Mouse (Mus musculus) forebrain, postnatal 0 days (tissue): ENCODE measurements around the gene Stk32c. TPM values are rescaled to one million over a fixed set of nuclear protein-coding genes. Genes with fewer than 3 reads are reported as not detected.

Source experiments
- ATAC-seq: fragments of 200-750 bp; cut with Nextera tagmentation; 2 replicates; pipeline ENCODE4 v1.8.0; 2017; ENCODE audit warnings: mild to moderate bottlenecking, moderate library complexity
- DNase-seq: peaks from one replicate; pipeline ENCODE4 v3.0.0-alpha.2; 2015
- H3K27ac ChIP-seq: fragments of 300-500 bp; sonication (generic); 2 replicates; pipeline ENCODE4 v1.5.1; 2014; ENCODE audit warnings: low read depth, mild to moderate bottlenecking, antibody characterized with exemption, low read length, moderate library complexity, mixed read lengths
- H3K27me3 ChIP-seq: fragments of 300-500 bp; sonication (generic); 2 replicates; pipeline ENCODE4 v1.6.1; 2014; ENCODE audit warnings: mild to moderate bottlenecking, low read length, mixed read lengths; ENCODE audit not compliant: insufficient read depth
- H3K36me3 ChIP-seq: fragments of 300-500 bp; sonication (generic); 2 replicates; pipeline ENCODE4 v1.6.1; 2014; ENCODE audit warnings: mild to moderate bottlenecking, moderate library complexity; ENCODE audit not compliant: insufficient read depth
- H3K4me1 ChIP-seq: fragments of 300-500 bp; sonication (generic); 2 replicates; pipeline ENCODE4 v1.6.1; 2014; ENCODE audit warnings: antibody characterized with exemption; ENCODE audit not compliant: insufficient read depth
- H3K4me2 ChIP-seq: fragments of 300-500 bp; sonication (generic); 2 replicates; pipeline ENCODE4 v1.6.1; 2014; ENCODE audit warnings: low read depth, mild to moderate bottlenecking, moderate library complexity
- H3K4me3 ChIP-seq: fragments of 300-500 bp; sonication (generic); 2 replicates; pipeline ENCODE4 v1.5.1; 2014; ENCODE audit warnings: low read depth, low read length, mixed read lengths
- H3K9ac ChIP-seq: fragments of 300-500 bp; sonication (generic); 2 replicates; pipeline ENCODE4 v1.6.1; 2014; ENCODE audit warnings: mild to moderate bottlenecking
- H3K9me3 ChIP-seq: fragments of 300-500 bp; sonication (generic); 2 replicates; pipeline ENCODE4 v1.6.1; 2016; ENCODE audit warnings: low read length
- CTCF ChIP-seq: sonication (generic); IDR thresholded peaks from 2 replicates; pipeline ENCODE4 v1.5.1; 2016; ENCODE audit warnings: antibody characterized with exemption, control low read depth, low read depth
- WGBS: fragments of 180-500 bp; shearing (Covaris S2); extraction: QIAGEN DNeasy Blood & Tissue Kit; methylation state at CpG from one replicate; pipeline ENCODE4 v1.1.7; 2014; 5-methylcytosine and 5-hydroxymethylcytosine counted together
- polyA plus RNA-seq: library from polyadenylated mRNA; unstranded; fragments of >200 nt; fragmentation: Nextera tagmentation; extraction: Ambion mirVana; gene quantifications from 2 replicates; pipeline ENCODE4 v1.2.1, GENCODE M21; 2015
- total RNA-seq: library from RNA; depleted of rRNA; stranded (reverse); fragments of >200 nt; gene quantifications from 2 replicates; pipeline ENCODE4 v1.2.3, GENCODE M21; 2014

Gene Stk32c
- total and polyA plus RNA-seq, 2 experiments from 2014 or later: 2.8 to 30.7 TPM

DNA sequence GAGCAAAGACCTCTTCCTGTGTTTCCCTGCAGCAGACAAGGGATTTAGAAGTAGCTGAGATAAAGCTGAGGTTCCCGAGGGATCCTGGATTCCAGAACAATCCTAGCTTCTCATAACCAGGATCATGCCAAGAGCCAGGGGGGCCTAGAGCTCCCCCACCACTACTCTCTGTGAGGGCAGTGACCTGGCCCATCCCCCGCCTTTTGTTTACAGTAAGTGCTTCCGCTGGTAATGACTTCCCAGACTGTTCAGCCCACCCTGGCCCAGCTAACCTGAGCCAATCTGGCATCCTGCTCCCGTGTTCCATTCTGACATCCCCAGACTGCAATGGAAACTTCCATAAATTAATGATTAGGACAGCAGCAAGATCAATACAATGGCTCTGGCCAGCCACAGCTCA, 65.7 kb downstream of the Stk32c start:
- no peak overlapping the region for H3K27ac ChIP-seq
- DNase-seq: no peak
- no peaks in the 10 kb centered on the region for H3K27me3 ChIP-seq
- H3K4me2 ChIP-seq: no peak overlapping the region
- peaks cover 18% of the 10 kb centered on the region for H3K4me1 ChIP-seq
- H3K9me3 ChIP-seq: no peaks in the 10 kb centered on the region
- ATAC-seq: no peak
- WGBS: 36% methylated on average over 4 of the region's 4 CpGs
- no peak for TF ChIP-seq CTCF
- no peaks in the 10 kb centered on the region for H3K36me3 ChIP-seq
- no peak overlapping the region for H3K4me3 ChIP-seq
- no peak overlapping the region for H3K9ac ChIP-seq

DNA sequence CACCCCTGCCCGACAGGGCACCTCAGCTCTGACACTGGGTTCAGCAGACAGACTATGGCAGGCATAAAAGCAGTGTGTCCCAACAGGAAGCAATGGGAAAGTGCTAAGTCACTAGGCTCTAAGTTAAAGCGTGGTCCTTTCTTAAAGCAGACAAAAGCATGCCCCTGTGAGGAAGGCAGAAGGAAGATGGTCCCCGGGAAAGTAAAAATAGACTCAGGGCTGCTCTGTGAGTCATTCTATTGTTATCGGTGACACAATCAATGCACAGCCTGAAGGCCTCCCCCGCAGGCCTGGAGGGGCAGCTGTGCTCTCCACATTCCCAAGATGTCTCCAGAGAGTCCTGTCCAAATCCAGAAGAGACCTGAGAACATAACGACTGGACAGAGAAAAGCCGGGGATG, 67.2 kb downstream of the Stk32c start:
- Histone ChIP-seq H3K4me1 (peaks cover 12% of the 10 kb centered on the region), H3K36me3 (no peaks in the 10 kb centered on the region), H3K27me3 (no peaks in the 10 kb centered on the region), H3K4me3 (no peak overlapping the region), H3K4me2 (no peak overlapping the region), H3K27ac (no peak overlapping the region), H3K9me3 (no peaks in the 10 kb centered on the region), H3K9ac (no peak overlapping the region)
- ATAC-seq (no peak), DNase-seq (no peak)
- 32% methylated on average over 7 of the region's 7 CpGs for WGBS
- no peak for TF ChIP-seq CTCF

DNA sequence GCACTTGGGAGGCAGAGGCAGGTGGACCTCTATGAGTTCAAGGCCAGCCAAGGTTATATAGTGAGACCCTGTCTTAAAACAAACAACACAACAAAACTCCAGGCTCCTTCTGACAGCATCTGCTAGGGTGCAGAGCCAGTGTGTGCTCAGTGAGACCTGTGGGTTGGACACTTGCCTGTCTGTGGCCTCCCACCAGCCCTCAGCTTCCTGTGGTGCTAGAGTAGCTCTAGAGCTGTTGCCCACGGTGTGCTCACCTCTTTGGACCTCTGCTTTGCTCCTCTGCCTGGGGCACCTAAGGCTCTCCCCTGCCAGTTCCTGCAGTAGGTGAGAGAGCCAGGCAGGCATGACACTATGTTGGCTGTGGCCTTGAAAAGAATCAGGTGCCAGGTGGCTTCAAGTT, 69.3 kb downstream of the Stk32c start:
- no peak overlapping the region for H3K4me2 ChIP-seq
- peaks cover 6% of the 10 kb centered on the region for H3K4me1 ChIP-seq
- no peak for ATAC-seq
- DNase-seq: no peak
- no peak overlapping the region for H3K9ac ChIP-seq
- H3K4me3 ChIP-seq: no peak overlapping the region
- no peaks in the 10 kb centered on the region for H3K27me3 ChIP-seq
- TF ChIP-seq CTCF: no peak
- no peak overlapping the region for H3K27ac ChIP-seq
- 50% methylated on average over 1 of the region's 1 CpGs for WGBS
- H3K9me3 ChIP-seq: no peaks in the 10 kb centered on the region
- H3K36me3 ChIP-seq: no peaks in the 10 kb centered on the region

DNA sequence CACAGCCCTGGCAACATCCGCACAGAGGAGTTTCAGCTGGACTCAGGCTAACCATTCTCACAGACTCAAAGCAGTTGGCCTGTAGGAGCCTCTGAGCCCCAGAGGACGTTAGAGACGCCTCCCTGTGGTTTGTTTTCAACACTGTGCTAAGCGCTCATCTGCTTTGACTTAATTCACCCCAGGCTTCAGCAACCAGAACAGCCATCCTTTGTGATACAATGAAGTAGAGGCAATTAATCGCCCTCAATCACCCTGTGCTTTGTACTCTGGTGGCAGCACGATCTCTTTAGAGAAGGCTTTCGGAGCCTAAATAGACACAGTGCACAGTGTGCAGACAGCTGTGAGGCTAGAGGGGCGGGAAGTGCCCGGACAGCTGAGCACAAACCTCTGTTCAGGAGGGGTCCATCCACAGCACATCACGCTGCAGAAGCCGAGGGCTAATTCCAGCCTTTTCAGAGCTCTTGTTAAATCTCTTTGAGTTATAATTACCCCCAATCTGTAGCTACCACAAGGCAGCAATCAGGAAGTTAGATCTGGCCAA, 73.1 kb downstream of the Stk32c start:
- 7% methylated on average over 11 of the region's 11 CpGs for WGBS
- H3K27ac ChIP-seq: peak overlapping the region; percentile 70
- no peak overlapping the region for H3K4me2 ChIP-seq
- no peak overlapping the region for H3K4me3 ChIP-seq
- no peaks in the 10 kb centered on the region for H3K9me3 ChIP-seq
- ATAC-seq (peak; percentile 93), DNase-seq (peak; percentile 68)
- TF ChIP-seq CTCF: 0 out of 2 replicates have a peak, but pooled peaks have one; percentile 39
- H3K9ac ChIP-seq: peak overlapping the region; percentile 31; the same call in 1 of the 2 replicates
- no peaks in the 10 kb centered on the region for H3K27me3 ChIP-seq
- no peaks in the 10 kb centered on the region for H3K36me3 ChIP-seq
- peaks cover 11% of the 10 kb centered on the region for H3K4me1 ChIP-seq

DNA sequence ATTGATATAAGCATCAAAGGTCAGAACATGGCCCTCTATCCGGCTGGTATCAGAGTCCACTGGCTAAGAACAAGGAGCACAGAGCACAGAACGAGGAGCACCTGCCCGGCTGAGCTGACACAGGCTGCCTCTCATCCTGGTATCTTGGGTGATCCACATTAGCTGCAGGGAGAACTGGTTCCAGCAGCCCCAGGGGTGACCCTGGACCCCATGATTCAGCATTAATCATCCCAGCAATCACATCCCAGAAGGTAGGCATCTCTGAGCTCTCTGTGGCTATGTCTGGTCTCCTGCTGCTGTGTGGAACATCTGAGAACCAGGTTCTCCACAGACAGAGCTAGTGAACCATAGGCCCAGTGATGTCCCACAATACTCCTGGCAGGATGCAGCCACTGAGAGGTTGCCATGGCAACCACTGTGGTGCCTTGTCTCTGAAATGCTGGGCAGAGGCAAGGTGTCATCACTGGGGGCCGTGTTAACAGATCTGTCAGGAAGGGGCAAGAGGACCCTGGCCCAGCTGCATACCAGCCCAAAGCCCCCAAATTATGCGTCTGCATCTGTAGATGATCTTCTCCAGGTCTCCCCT, 76.1 kb downstream of the Stk32c start:
- no peaks in the 10 kb centered on the region for H3K27me3 ChIP-seq
- H3K36me3 ChIP-seq: no peaks in the 10 kb centered on the region
- DNase-seq (peak; percentile 53), ATAC-seq (no peak)
- no peak for TF ChIP-seq CTCF
- H3K27ac ChIP-seq: no peak overlapping the region
- H3K4me2 ChIP-seq: no peak overlapping the region
- no peaks in the 10 kb centered on the region for H3K9me3 ChIP-seq
- H3K9ac ChIP-seq: no peak overlapping the region
- H3K4me1 ChIP-seq: peaks cover 11% of the 10 kb centered on the region
- H3K4me3 ChIP-seq: no peak overlapping the region
- 64% methylated on average over 5 of the region's 5 CpGs for WGBS

DNA sequence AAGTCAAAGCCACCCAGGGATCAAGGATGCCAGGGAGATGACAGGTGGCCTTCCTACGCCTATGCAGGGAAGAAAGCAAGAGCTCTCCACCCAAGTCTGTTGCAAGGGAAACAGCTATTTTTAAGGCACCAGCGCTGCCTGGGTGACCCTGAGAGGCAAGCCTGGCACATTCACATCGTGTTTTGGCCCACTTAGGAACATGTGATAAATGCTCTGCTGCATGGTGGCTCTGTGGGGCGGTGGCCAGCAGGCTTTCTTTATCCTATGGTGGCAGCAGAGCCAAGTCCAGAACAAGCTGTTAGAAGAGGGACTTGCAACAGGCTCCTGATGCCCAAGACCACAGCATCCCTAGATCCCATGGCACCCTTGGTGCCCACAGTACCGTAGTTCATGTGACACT, 77.9 kb downstream of the Stk32c start:
- Histone ChIP-seq H3K4me3 (no peak overlapping the region), H3K9me3 (no peaks in the 10 kb centered on the region), H3K4me2 (no peak overlapping the region), H3K27me3 (no peaks in the 10 kb centered on the region), H3K9ac (no peak overlapping the region), H3K36me3 (no peaks in the 10 kb centered on the region), H3K27ac (no peak overlapping the region), H3K4me1 (peaks cover 16% of the 10 kb centered on the region)
- ATAC-seq (no peak), DNase-seq (no peak)
- WGBS: 77% methylated on average over 5 of the region's 5 CpGs
- TF ChIP-seq CTCF: no peak

DNA sequence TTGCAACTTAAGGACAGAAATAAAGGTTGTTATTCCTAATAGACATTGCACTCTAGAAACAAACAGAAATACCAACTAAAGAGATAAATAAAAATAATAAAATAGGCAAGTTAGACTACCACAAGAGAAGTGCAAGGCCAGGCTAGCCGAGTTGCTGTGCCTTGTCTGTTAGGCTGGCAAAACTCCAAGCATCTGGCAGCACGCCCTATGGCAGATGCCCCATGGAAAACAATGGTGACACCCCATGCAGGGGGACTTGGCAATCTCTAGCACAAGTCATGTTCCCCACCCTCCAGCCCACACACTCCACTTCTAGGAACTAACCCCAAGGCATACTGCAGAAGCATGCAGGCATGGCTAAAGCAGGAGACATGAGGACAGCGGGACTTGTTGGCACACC, 79.7 kb downstream of the Stk32c start:
- DNase-seq: peak; percentile 35
- no peaks in the 10 kb centered on the region for H3K27me3 ChIP-seq
- ATAC-seq: no peak
- H3K9me3 ChIP-seq: no peaks in the 10 kb centered on the region
- no peak overlapping the region for H3K4me2 ChIP-seq
- H3K27ac ChIP-seq: no peak overlapping the region
- no peak overlapping the region for H3K9ac ChIP-seq
- H3K4me1 ChIP-seq: peaks cover 13% of the 10 kb centered on the region
- WGBS: 42% methylated on average over 3 of the region's 3 CpGs
- no peak for TF ChIP-seq CTCF
- no peak overlapping the region for H3K4me3 ChIP-seq
- no peaks in the 10 kb centered on the region for H3K36me3 ChIP-seq
